Mouse (Mus musculus): ENCODE measurements at regions not wholly inside any gene's neighbourhood (a gene's known extent, or its start where the extent isn't known, plus 50 kb on each side); places are given as distances from the start of the nearest gene placed in this dataset.
"Not testable (repeated sequence)": the region's sequence is repeated elsewhere in the genome, so short reads cannot be mapped to it uniquely, and the experiment has no call there.

- DNase-seq (ENCODE audit: low read depth), result no peak
Measured at GRCm38 (mm10) chr9:33007456-33008063, 371.5 kb downstream of the Ets1 start.

- no peak for DNase-seq (ENCODE audit: low read depth)
Measured at GRCm38 (mm10) chr9:33011241-33011640, 375.2 kb downstream of the Ets1 start.

- DNase-seq (ENCODE audit: low read depth), result no peak
Measured at GRCm38 (mm10) chr9:33035401-33035800, 399.4 kb downstream of the Ets1 start.

- no peak for DNase-seq (ENCODE audit: low read depth)
Measured at GRCm38 (mm10) chr9:33039221-33039790, 403.3 kb downstream of the Ets1 start.

DNA sequence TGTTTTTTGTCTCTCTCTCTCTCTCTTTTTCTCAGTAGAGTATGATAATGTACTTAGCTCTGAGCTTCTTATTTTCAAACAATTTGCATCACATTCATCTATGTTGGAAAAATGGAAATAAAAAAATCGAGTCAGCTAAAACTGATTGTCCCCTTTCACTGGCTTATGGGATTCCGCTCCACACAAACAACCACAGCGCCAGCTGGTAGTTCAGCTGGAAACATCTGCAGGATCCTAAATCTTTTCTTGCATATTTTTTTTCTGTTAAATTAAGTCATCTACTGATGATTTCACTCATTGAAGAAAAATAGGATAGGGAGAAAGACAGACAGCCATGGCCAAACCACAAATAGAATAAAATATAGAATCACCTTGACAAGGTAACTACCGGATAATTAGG lies 414.8 kb downstream of the Ets1 start:
- no peak for DNase-seq (ENCODE audit: low read depth)

DNA sequence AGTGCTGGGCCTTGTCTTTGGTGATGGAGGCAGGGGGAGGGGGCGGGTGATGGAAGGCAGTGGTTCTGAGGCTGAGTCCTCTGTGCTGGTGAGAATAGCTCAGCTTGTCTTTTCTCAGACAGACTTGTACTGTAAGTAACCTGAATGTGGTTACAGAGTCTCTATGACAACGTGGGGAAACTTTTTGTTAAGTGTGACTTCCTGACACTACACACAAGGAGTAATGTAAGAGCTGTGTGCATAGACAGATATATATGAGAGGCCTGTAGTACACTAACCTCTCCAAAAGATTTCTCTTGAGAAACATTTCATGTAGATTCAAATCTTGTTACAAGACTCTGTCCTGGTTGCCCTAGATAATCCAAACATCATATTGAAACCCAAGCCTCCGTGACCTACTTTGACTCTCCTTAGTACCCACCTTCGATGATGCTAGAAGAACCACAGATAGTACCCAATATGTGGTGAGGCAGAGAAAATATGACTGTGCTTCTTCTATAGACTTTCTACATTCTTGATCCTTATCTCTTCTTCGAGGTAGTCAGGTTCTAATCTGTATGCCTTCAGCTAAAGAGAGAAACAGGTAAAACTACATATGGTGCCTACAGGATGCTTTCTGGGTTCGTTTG lies 424.7 kb downstream of the Ets1 start:
- peak; percentile 20 for DNase-seq (ENCODE audit: low read depth)

DNA sequence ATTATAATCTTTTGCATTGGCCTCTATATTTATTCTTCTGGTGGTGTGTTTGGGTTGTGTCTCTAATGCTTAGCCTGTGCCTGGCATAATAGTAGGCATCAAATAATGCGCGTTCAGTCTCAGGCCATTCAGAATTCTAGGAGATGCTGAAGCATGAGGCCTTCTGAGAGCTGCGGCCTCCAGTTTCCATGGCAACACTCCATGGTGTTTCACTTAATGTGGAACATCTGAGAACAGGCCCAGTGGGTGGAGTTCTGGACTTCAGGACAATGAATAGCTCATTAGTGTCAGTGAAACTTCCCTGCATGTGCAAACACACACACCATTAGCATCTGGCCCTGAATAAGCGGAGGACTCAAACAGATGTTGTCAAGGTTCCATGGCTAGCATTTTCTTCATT lies 426.5 kb downstream of the Ets1 start:
- DNase-seq (ENCODE audit: low read depth), result no peak

GRCm38 (mm10) chr9:33065331-33065730 lies 429.3 kb downstream of the Ets1 start:
- DNase-seq (ENCODE audit: low read depth), result no peak

DNA sequence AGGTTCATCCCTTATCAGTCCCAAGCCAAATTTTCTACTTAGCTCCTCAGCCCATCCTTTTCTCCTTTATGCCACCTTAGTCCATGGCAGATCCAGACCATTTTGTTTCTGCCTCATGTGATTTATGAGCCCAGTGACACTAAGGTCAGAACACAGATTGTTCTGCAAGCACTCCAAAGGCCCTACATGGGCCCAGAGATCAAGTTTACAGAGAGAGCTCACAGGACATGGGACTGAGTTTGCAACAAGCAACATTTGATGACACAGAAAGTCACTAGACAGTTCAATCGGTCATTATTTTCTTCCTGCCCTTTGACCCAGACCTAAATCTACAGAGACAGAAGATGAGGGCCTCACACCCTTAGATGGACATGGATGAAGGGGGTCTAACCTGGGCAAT lies 431.5 kb downstream of the Ets1 start:
- no peak for DNase-seq (ENCODE audit: low read depth)

DNA sequence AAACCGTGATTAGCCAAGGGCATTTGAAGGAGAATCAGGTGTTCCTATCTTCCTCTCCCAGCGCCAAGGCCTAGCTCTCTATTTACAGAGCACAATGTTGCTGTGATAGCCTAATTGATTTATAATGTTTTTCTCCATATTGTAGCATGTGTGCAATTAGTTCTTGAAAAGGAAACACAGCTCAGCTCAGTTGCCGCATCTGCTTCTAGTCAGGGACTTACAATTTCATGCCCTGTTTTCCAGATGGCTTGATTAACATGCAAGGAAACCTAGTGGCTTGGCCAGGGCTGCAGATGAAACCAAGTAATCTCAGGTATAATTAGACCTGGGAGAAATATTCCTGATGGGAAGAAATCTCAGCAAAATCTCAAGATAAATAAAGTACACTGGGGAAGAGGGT lies 434.1 kb downstream of the Ets1 start:
- DNase-seq (ENCODE audit: low read depth), result no peak

GRCm38 (mm10) chr9:33080271-33080670 lies 444.2 kb downstream of the Ets1 start:
- DNase-seq (ENCODE audit: low read depth), result peak; percentile 37

DNA sequence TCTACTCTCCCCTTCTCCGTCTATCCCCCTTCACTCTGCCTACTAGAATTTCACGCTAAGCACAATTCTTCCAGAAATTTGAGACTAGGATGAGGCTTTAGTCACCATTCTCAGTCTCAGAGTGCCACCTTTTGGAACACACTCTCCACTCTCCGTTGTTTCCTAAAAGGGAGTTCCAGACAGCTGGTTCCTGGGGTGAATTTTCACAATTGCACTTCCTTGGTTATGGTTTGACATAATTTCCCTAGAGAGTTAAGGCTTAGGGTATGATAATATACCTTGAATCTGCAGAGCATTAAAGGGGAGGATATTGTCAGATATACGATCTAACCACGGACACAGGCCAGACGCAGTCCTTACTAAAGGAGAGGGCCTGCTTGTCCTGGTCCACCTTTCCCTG lies 444.8 kb downstream of the Ets1 start:
- DNase-seq (ENCODE audit: low read depth), result peak; percentile 44

GRCm38 (mm10) chr9:33089977-33090376 lies 454.0 kb downstream of the Ets1 start:
- no peak for DNase-seq (ENCODE audit: low read depth)

- no peak for DNase-seq (ENCODE audit: low read depth)
Measured at GRCm38 (mm10) chr9:33091664-33092063, 455.6 kb downstream of the Ets1 start.

- DNase-seq (ENCODE audit: low read depth), result peak; percentile 54
Measured at GRCm38 (mm10) chr9:33095654-33096053, 459.6 kb downstream of the Ets1 start.

DNA sequence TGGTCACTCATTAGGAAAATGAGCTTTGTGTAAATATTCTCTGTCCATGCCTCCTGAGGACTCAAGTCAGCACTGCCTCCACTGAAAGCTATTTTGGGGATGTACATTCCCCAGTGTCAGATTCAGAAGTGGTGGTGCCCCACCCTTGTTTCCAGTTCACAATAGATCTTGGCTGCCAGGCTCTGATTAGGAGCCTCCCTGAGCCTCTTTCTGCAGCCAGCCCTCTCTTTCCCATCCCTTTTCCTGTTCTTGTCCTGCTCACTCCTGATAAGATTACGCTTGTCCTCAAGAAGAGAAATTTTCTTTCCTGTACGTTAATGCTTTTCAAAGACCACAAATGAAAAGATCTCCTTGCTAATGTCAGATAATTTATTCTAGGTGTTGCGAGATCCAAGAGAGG lies 465.2 kb downstream of the Ets1 start:
- DNase-seq (ENCODE audit: low read depth), result no peak

GRCm38 (mm10) chr9:33104623-33105074 lies 468.6 kb downstream of the Ets1 start:
- no peak for DNase-seq (ENCODE audit: low read depth)

GRCm38 (mm10) chr9:33123841-33124240 lies 487.8 kb downstream of the Ets1 start:
- peak; percentile 32 for DNase-seq (ENCODE audit: low read depth)

GRCm38 (mm10) chr9:33152186-33152585 lies 516.2 kb downstream of the Ets1 start:
- DNase-seq (ENCODE audit: low read depth), result peak; percentile 94

DNA sequence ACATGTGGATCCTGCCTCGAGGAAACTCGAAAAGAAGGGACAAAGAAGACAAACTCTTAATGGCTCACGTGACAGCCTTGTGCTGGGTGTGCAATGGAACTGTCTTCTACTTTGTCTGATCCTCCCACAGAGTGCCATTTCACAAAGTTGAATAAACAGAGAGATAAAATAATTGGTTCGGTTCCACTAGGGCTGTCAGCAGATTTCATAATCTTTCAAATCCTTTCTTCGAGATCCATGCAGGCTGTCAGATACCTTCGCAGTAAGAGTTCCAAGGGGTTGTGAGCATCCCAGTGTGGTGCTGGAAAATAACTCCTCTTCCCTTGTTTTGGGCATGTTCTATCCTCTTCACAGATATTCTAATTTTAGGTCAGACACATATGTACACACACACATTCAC lies 532.1 kb downstream of the Ets1 start:
- DNase-seq (ENCODE audit: low read depth), result no peak

DNA sequence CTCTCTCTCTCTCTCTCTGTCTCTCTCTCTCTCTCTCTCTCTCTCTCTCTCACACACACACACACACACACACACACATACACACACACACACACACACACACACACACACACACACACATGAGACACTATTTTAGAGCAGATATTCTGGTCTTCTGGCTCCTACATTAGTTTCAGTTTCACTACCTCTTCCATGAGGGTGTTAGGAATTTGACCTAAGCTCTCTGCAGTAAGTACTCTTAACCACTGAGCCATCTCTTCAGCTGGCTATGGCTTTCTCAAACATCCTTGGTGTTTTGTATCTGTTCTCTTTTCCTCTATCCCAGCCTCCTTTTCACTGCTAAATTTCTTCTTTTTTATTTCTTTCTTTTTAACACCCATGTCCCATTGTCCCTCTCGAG lies 533.1 kb downstream of the Ets1 start:
- not testable (repeated sequence) for DNase-seq (ENCODE audit: low read depth)

- no peak for DNase-seq (ENCODE audit: low read depth)
Measured at GRCm38 (mm10) chr9:33180066-33180465, 544.0 kb downstream of the Ets1 start.

GRCm38 (mm10) chr9:33187187-33187586 lies 551.2 kb downstream of the Ets1 start:
- peak; percentile 43 for DNase-seq (ENCODE audit: low read depth)

DNA sequence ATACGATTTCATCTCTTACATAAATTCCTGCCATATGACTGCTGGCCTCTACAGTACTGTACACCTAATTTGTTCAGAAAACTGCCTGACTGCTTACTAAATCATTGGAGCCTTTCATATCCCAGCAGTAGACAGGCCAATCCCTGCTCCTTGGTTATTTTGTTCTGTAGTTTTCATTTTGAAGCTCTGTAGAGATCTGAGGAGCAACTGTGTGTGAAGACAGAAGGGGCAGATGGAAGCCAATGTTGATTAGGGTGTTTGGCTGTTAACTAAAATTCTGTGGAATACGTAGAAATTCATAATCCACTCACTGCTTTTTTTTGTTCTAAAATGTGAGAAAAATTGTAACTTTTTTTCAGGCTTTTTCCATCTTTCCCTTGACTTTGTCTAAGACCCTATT lies 573.1 kb downstream of the Ets1 start:
- no peak for DNase-seq (ENCODE audit: low read depth)
